Mouse (Mus musculus) limb, embryonic 11.5 days (tissue): ENCODE results near the gene Ttll9. TPM values are rescaled to one million over a fixed set of nuclear protein-coding genes. Genes with fewer than 3 reads are reported as not detected.
A peak's percentile ranks its signal among the peaks of the same experiment; 100 is the strongest.

ENCODE experiments used
- ATAC-seq: fragments of 200-750 bp; cut with Nextera tagmentation; 2 replicates; pipeline ENCODE4 v1.8.0; 2017; ENCODE audit warnings: low read depth; ENCODE audit not compliant: insufficient number of reproducible peaks, low FRiP score, low TSS enrichment
- DNase-seq: peaks from one replicate; pipeline ENCODE4 v3.0.0-alpha.2; 2015; ENCODE audit warnings: low spot score
- H3K27ac ChIP-seq: fragments of 300-500 bp; sonication (generic); replicated peaks from 2 replicates; pipeline ENCODE4 v1.5.1; 2014; ENCODE audit warnings: low read depth, mild to moderate bottlenecking, low read length
- H3K27me3 ChIP-seq: fragments of 300-500 bp; sonication (generic); 2 replicates; pipeline ENCODE4 v1.6.1; 2014; ENCODE audit warnings: mild to moderate bottlenecking, low read length, mixed read lengths; ENCODE audit not compliant: control insufficient read depth, insufficient read depth
- H3K36me3 ChIP-seq: fragments of 300-500 bp; sonication (generic); 2 replicates; pipeline ENCODE4 v1.6.1; 2014; ENCODE audit warnings: mild to moderate bottlenecking, low read length, moderate library complexity, mixed read lengths; ENCODE audit not compliant: control insufficient read depth, insufficient read depth
- H3K4me1 ChIP-seq: fragments of 300-500 bp; sonication (generic); 2 replicates; pipeline ENCODE4 v1.6.1; 2014; ENCODE audit warnings: low read length, mixed read lengths; ENCODE audit not compliant: control insufficient read depth, insufficient read depth
- H3K4me2 ChIP-seq: fragments of 300-500 bp; sonication (generic); 2 replicates; pipeline ENCODE4 v1.6.1; 2014; ENCODE audit warnings: low read depth, mild to moderate bottlenecking, moderate library complexity; ENCODE audit not compliant: severe bottlenecking
- H3K4me3 ChIP-seq: fragments of 300-500 bp; sonication (generic); 2 replicates; pipeline ENCODE4 v1.5.1; 2014; ENCODE audit warnings: low read depth, low read length
- H3K9ac ChIP-seq: fragments of 300-500 bp; sonication (generic); 2 replicates; pipeline ENCODE4 v1.6.1; 2014; ENCODE audit warnings: mild to moderate bottlenecking, low read length
- H3K9me3 ChIP-seq: fragments of 300-500 bp; sonication (generic); 2 replicates; pipeline ENCODE4 v1.6.1; 2016; ENCODE audit warnings: low read length; ENCODE audit not compliant: control insufficient read depth
- WGBS: fragments of 180-500 bp; shearing (Covaris S2); extraction: QIAGEN DNeasy Blood & Tissue Kit; methylation state at CpG from one replicate; pipeline ENCODE4 v1.1.7; 2014; 5-methylcytosine and 5-hydroxymethylcytosine counted together
- polyA plus RNA-seq: library from polyadenylated mRNA; unstranded; fragments of >200 nt; fragmentation: Nextera tagmentation; extraction: Ambion mirVana; gene quantifications from 2 replicates; pipeline ENCODE4 v1.2.1, GENCODE M21; 2014

Ttll9 gene
- polyA plus RNA-seq, 1 experiment from 2014 or later, result 0.35 TPM

GRCm38 (mm10) chr2:152924128-152924527 is 38.2 kb upstream of the Ttll9 start:
- 74% methylated on average over 8 of the region's 8 CpGs for WGBS
- Histone ChIP-seq H3K4me3 (no peak overlapping the region), H3K4me1 (peaks cover 33% of the 10 kb centered on the region)

GRCm38 (mm10) chr2:152924543-152924942 is 37.7 kb upstream of the Ttll9 start:
- Histone ChIP-seq H3K36me3 (no peaks in the 10 kb centered on the region), H3K4me3 (no peak overlapping the region), H3K9ac (no peak overlapping the region), H3K9me3 (no peaks in the 10 kb centered on the region), H3K27me3 (no peaks in the 10 kb centered on the region), H3K4me1 (peaks cover 33% of the 10 kb centered on the region), H3K27ac (peak overlapping the region; percentile 90; the same call in 1 of the 2 replicates), H3K4me2 (no peak overlapping the region)
- ATAC-seq (no peak), DNase-seq (no peak)
- 78% methylated on average over 5 of the region's 5 CpGs for WGBS

More at GRCm38 (mm10) chr2:152924128-152924527, 38.2 kb upstream of the Ttll9 start:
- no peaks in the 10 kb centered on the region for H3K27me3 ChIP-seq
- H3K27ac ChIP-seq, result no peak overlapping the region
- no peak overlapping the region for H3K4me2 ChIP-seq
- no peaks in the 10 kb centered on the region for H3K9me3 ChIP-seq
- H3K9ac ChIP-seq, result no peak overlapping the region
- H3K36me3 ChIP-seq, result no peaks in the 10 kb centered on the region
- no peak for DNase-seq
- no peak for ATAC-seq

DNA sequence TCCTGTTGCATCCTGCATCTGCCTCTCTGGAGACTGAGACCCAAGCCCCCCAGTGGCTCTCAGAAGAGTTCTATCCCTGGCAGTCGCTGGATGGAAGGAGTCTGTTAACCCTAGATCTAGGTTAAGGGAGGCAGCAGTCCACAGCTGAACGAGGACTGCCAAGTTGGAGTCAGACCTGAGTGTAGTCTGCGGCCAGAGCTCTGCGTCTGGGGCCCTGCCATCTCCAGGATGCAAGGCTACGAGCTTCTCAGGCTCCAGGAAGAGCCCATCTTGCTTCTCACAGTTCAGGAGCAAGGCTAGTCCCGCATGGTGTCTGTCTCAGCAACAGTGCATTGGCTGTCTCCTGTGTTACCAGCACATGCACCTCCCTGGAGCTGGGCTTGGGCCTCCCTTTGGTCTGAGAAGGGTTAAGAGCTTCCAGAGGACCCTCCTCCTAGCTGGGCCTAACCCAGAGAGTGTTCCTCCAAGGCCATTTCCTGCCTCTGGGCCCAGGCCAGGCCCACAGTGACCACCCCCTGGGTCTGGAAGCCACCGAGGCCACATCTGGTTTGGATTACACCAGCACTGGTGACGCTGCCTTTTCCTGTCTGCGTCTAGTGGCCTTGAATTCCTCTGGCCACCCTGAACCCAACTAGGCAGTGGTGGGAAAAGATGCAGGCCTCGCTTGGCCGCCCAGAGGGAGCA is 37.0 kb upstream of the Ttll9 start:
- peak overlapping the region; percentile 16; the same call in 1 of the 2 replicates for H3K4me2 ChIP-seq
- H3K9me3 ChIP-seq, result no peaks in the 10 kb centered on the region
- H3K4me1 ChIP-seq, result peaks cover 40% of the 10 kb centered on the region
- DNase-seq, result peak; percentile 88
- H3K4me3 ChIP-seq, result no peak overlapping the region
- ATAC-seq, result peak; percentile 83
- WGBS, result 22% methylated on average over 11 of the region's 11 CpGs
- H3K27ac ChIP-seq, result peak overlapping the region; percentile 90
- H3K9ac ChIP-seq, result peak overlapping the region; percentile 38; the same call in 1 of the 2 replicates
- no peaks in the 10 kb centered on the region for H3K27me3 ChIP-seq
- H3K36me3 ChIP-seq, result no peaks in the 10 kb centered on the region

DNA sequence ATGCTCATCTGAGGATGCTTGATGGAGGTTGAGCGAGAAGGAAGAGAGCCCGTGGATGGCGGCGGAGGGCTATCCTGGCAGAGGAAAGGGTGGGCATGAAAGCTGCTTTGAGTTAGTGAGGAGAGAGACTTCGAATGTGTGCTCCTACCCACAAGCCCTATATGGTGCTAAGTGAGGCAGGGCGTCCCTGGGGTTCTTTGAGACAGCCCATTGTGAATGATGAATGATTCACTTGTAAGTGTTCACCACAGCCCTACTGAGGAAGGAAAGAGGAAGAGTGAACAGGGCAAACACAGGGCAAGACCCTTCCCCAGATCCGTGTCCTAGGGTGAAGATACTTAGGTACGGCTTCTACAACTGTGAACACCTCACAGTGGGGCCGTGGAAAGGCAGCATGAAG is 35.4 kb upstream of the Ttll9 start:
- DNase-seq, result no peak
- 0 out of 2 replicates have a peak overlapping the region, but pooled peaks have one; percentile 30 for H3K27ac ChIP-seq
- ATAC-seq, result no peak
- peaks cover 42% of the 10 kb centered on the region for H3K4me1 ChIP-seq
- H3K9ac ChIP-seq, result no peak overlapping the region
- H3K36me3 ChIP-seq, result no peaks in the 10 kb centered on the region
- 69% methylated on average over 9 of the region's 9 CpGs for WGBS
- no peaks in the 10 kb centered on the region for H3K9me3 ChIP-seq
- H3K27me3 ChIP-seq, result no peaks in the 10 kb centered on the region
- no peak overlapping the region for H3K4me2 ChIP-seq
- H3K4me3 ChIP-seq, result no peak overlapping the region

DNA sequence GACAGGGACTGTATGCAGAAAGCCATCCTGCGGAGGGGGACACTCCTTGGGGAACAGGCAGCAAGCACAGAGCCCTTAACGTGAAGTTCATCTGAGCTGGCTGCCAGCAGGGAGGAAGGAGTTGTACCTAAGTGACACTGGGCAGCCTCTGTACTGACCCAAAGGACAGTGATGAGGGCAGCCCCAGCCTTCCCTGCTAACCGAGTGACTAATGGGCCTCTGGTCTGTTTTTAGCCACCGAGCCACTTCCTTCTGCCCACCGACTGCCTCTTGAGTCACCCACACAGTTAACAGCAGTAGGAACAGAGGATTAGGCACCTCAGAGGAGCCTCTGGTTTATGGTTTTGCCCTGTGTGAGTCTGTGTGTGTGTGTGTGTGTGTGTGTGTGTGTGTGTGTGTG is 34.9 kb upstream of the Ttll9 start:
- Histone ChIP-seq H3K27ac (0 out of 2 replicates have a peak overlapping the region, but pooled peaks have one; percentile 30), H3K36me3 (no peaks in the 10 kb centered on the region), H3K9ac (no peak overlapping the region), H3K4me3 (no peak overlapping the region), H3K9me3 (no peaks in the 10 kb centered on the region), H3K27me3 (no peaks in the 10 kb centered on the region), H3K4me1 (peaks cover 42% of the 10 kb centered on the region), H3K4me2 (no peak overlapping the region)
- DNase-seq (no peak), ATAC-seq (no peak)
- 36% methylated on average over 5 of the region's 5 CpGs for WGBS

- H3K4me2 ChIP-seq, result no peak overlapping the region
- no peak overlapping the region for H3K9ac ChIP-seq
- H3K4me1 ChIP-seq, result peaks cover 40% of the 10 kb centered on the region
- 54% methylated on average over 14 of the region's 14 CpGs for WGBS
- no peak overlapping the region for H3K27ac ChIP-seq
- no peaks in the 10 kb centered on the region for H3K36me3 ChIP-seq
- no peaks in the 10 kb centered on the region for H3K9me3 ChIP-seq
- ATAC-seq (no peak), DNase-seq (no peak)
- no peak overlapping the region for H3K4me3 ChIP-seq
- H3K27me3 ChIP-seq, result no peaks in the 10 kb centered on the region
Observed at GRCm38 (mm10) chr2:152928219-152928987, 33.9 kb upstream of the Ttll9 start.

- Histone ChIP-seq H3K4me3 (no peak overlapping the region), H3K36me3 (no peaks in the 10 kb centered on the region), H3K9me3 (no peaks in the 10 kb centered on the region), H3K27ac (no peak overlapping the region), H3K9ac (no peak overlapping the region), H3K4me2 (no peak overlapping the region), H3K4me1 (peaks cover 34% of the 10 kb centered on the region), H3K27me3 (no peaks in the 10 kb centered on the region)
- 81% methylated on average over 3 of the region's 3 CpGs for WGBS
- DNase-seq (no peak), ATAC-seq (no peak)
Observed at GRCm38 (mm10) chr2:152928988-152929370, 33.3 kb upstream of the Ttll9 start.

- no peak for ATAC-seq
- peaks cover 29% of the 10 kb centered on the region for H3K4me1 ChIP-seq
- WGBS, result 33% methylated on average over 2 of the region's 2 CpGs
- H3K9me3 ChIP-seq, result no peaks in the 10 kb centered on the region
- H3K27me3 ChIP-seq, result no peaks in the 10 kb centered on the region
- DNase-seq, result no peak
- H3K4me3 ChIP-seq, result no peak overlapping the region
- H3K4me2 ChIP-seq, result no peak overlapping the region
- no peak overlapping the region for H3K9ac ChIP-seq
- H3K36me3 ChIP-seq, result no peaks in the 10 kb centered on the region
- no peak overlapping the region for H3K27ac ChIP-seq
Observed at GRCm38 (mm10) chr2:152930276-152930675, 32.0 kb upstream of the Ttll9 start.
